Mouse (Mus musculus): Measurements from ENCODE around the gene Macrod2. TPM values are rescaled to one million over a fixed set of nuclear protein-coding genes. Genes with fewer than 3 reads are reported as not detected.

Gene Macrod2
- polyA plus RNA-seq, 1 experiment = 3.8 TPM

GRCm38 (mm10) chr2:142030756-142031646 lies 1635.9 kb downstream of the Macrod2 start:
- no peaks in the 10 kb centered on the region for H3K4me1 ChIP-seq (ENCODE audit: control insufficient read depth, insufficient read depth, insufficient read length, low read length)
- H3K36me3 ChIP-seq (ENCODE audit: control insufficient read depth, insufficient read depth, low read length) = no peaks in the 10 kb centered on the region
- no peak overlapping the region for H3K27ac ChIP-seq (ENCODE audit: insufficient read depth, low read depth, low read length)
- H3K4me3 ChIP-seq (ENCODE audit: low read depth, low read length) = no peak overlapping the region
- no peak for TF ChIP-seq CTCF (IDR thresholded peaks at IDR 0.05; ENCODE audit: extremely low read depth, insufficient read length, insufficient replicate concordance, low read depth, low read length)
- TF ChIP-seq POLR2A (IDR thresholded peaks at IDR 0.05; ENCODE audit: low read depth, low read length) = no peak
- H3K27me3 ChIP-seq (ENCODE audit: control insufficient read depth, insufficient read depth, low read length) = no peaks in the 10 kb centered on the region
- 64% methylated on average over 10 of the region's 10 CpGs for WGBS

GRCm38 (mm10) chr2:142055576-142055975 lies 1660.5 kb downstream of the Macrod2 start:
- TF ChIP-seq CTCF (IDR thresholded peaks at IDR 0.05; ENCODE audit: extremely low read depth, insufficient read length, insufficient replicate concordance, low read depth, low read length) (no peak), POLR2A (IDR thresholded peaks at IDR 0.05; ENCODE audit: low read depth, low read length) (no peak)
- 84% methylated on average over 6 of the region's 6 CpGs for WGBS
- no peak overlapping the region for H3K4me3 ChIP-seq (ENCODE audit: low read depth, low read length)
- H3K27ac ChIP-seq (ENCODE audit: insufficient read depth, low read depth, low read length) = no peak overlapping the region
- no peaks in the 10 kb centered on the region for H3K27me3 ChIP-seq (ENCODE audit: control insufficient read depth, insufficient read depth, low read length)
- H3K4me1 ChIP-seq (ENCODE audit: control insufficient read depth, insufficient read depth, insufficient read length, low read length) = no peaks in the 10 kb centered on the region
- no peaks in the 10 kb centered on the region for H3K36me3 ChIP-seq (ENCODE audit: control insufficient read depth, insufficient read depth, low read length)

- H3K27me3 ChIP-seq (ENCODE audit: control insufficient read depth, insufficient read depth, low read length) = no peaks in the 10 kb centered on the region
- 52% methylated on average over 14 of the region's 14 CpGs for WGBS
- H3K27ac ChIP-seq (ENCODE audit: insufficient read depth, low read depth, low read length) = no peak overlapping the region
- H3K4me1 ChIP-seq (ENCODE audit: control insufficient read depth, insufficient read depth, insufficient read length, low read length) = no peaks in the 10 kb centered on the region
- no peak overlapping the region for H3K4me3 ChIP-seq (ENCODE audit: low read depth, low read length)
- TF ChIP-seq CTCF (IDR thresholded peaks at IDR 0.05; ENCODE audit: extremely low read depth, insufficient read length, insufficient replicate concordance, low read depth, low read length) = no peak
- TF ChIP-seq POLR2A (IDR thresholded peaks at IDR 0.05; ENCODE audit: low read depth, low read length) = no peak
- no peaks in the 10 kb centered on the region for H3K36me3 ChIP-seq (ENCODE audit: control insufficient read depth, insufficient read depth, low read length)
Measured at GRCm38 (mm10) chr2:142057889-142058750, 1663.0 kb downstream of the Macrod2 start.

- WGBS = 49% methylated on average over 2 of the region's 2 CpGs
Measured at GRCm38 (mm10) chr2:142058751-142059090, 1663.6 kb downstream of the Macrod2 start.

GRCm38 (mm10) chr2:142108947-142109346 lies 1713.8 kb downstream of the Macrod2 start:
- Histone ChIP-seq H3K4me1 (ENCODE audit: control insufficient read depth, insufficient read depth, insufficient read length, low read length) (no peaks in the 10 kb centered on the region), H3K27ac (ENCODE audit: insufficient read depth, low read depth, low read length) (no peak overlapping the region), H3K36me3 (ENCODE audit: control insufficient read depth, insufficient read depth, low read length) (no peaks in the 10 kb centered on the region), H3K27me3 (ENCODE audit: control insufficient read depth, insufficient read depth, low read length) (no peaks in the 10 kb centered on the region), H3K4me3 (ENCODE audit: low read depth, low read length) (no peak overlapping the region)
- WGBS = 79% methylated on average over 3 of the region's 3 CpGs
- TF ChIP-seq POLR2A (IDR thresholded peaks at IDR 0.05; ENCODE audit: low read depth, low read length) (no peak), CTCF (IDR thresholded peaks at IDR 0.05; ENCODE audit: extremely low read depth, insufficient read length, insufficient replicate concordance, low read depth, low read length) (no peak)

More at GRCm38 (mm10) chr2:142058751-142059090, 1663.6 kb downstream of the Macrod2 start:
- no peak overlapping the region for H3K27ac ChIP-seq (ENCODE audit: insufficient read depth, low read depth, low read length)
- H3K36me3 ChIP-seq (ENCODE audit: control insufficient read depth, insufficient read depth, low read length) = no peaks in the 10 kb centered on the region
- H3K4me1 ChIP-seq (ENCODE audit: control insufficient read depth, insufficient read depth, insufficient read length, low read length) = no peaks in the 10 kb centered on the region
- H3K27me3 ChIP-seq (ENCODE audit: control insufficient read depth, insufficient read depth, low read length) = no peaks in the 10 kb centered on the region
- TF ChIP-seq CTCF (IDR thresholded peaks at IDR 0.05; ENCODE audit: extremely low read depth, insufficient read length, insufficient replicate concordance, low read depth, low read length) = no peak
- no peak for TF ChIP-seq POLR2A (IDR thresholded peaks at IDR 0.05; ENCODE audit: low read depth, low read length)
- H3K4me3 ChIP-seq (ENCODE audit: low read depth, low read length) = no peak overlapping the region

GRCm38 (mm10) chr2:142116623-142117022 lies 1721.5 kb downstream of the Macrod2 start:
- H3K4me1 ChIP-seq (ENCODE audit: control insufficient read depth, insufficient read depth, insufficient read length, low read length) = no peaks in the 10 kb centered on the region
- no peaks in the 10 kb centered on the region for H3K27me3 ChIP-seq (ENCODE audit: control insufficient read depth, insufficient read depth, low read length)
- no peak overlapping the region for H3K4me3 ChIP-seq (ENCODE audit: low read depth, low read length)
- H3K27ac ChIP-seq (ENCODE audit: insufficient read depth, low read depth, low read length) = no peak overlapping the region
- 75% methylated on average over 1 of the region's 1 CpGs for WGBS
- no peaks in the 10 kb centered on the region for H3K36me3 ChIP-seq (ENCODE audit: control insufficient read depth, insufficient read depth, low read length)
- TF ChIP-seq CTCF (IDR thresholded peaks at IDR 0.05; ENCODE audit: extremely low read depth, insufficient read length, insufficient replicate concordance, low read depth, low read length) = no peak
- no peak for TF ChIP-seq POLR2A (IDR thresholded peaks at IDR 0.05; ENCODE audit: low read depth, low read length)

GRCm38 (mm10) chr2:142128109-142128508 lies 1733.0 kb downstream of the Macrod2 start:
- 69% methylated on average over 3 of the region's 3 CpGs for WGBS

More at GRCm38 (mm10) chr2:142128109-142128508, 1733.0 kb downstream of the Macrod2 start:
- no peaks in the 10 kb centered on the region for H3K36me3 ChIP-seq (ENCODE audit: control insufficient read depth, insufficient read depth, low read length)
- no peak overlapping the region for H3K4me3 ChIP-seq (ENCODE audit: low read depth, low read length)
- H3K27ac ChIP-seq (ENCODE audit: insufficient read depth, low read depth, low read length) = no peak overlapping the region
- no peak for TF ChIP-seq POLR2A (IDR thresholded peaks at IDR 0.05; ENCODE audit: low read depth, low read length)
- TF ChIP-seq CTCF (IDR thresholded peaks at IDR 0.05; ENCODE audit: extremely low read depth, insufficient read length, insufficient replicate concordance, low read depth, low read length) = no peak
- no peaks in the 10 kb centered on the region for H3K4me1 ChIP-seq (ENCODE audit: control insufficient read depth, insufficient read depth, insufficient read length, low read length)
- H3K27me3 ChIP-seq (ENCODE audit: control insufficient read depth, insufficient read depth, low read length) = no peaks in the 10 kb centered on the region
